Mouse (Mus musculus): ENCODE data around the gene Slc25a42. TPM values are rescaled to one million over a fixed set of nuclear protein-coding genes. Genes with fewer than 3 reads are reported as not detected.

The Slc25a42 gene
- total RNA-seq, 2 experiments from 2014 or later: 39.3 to 41.8 TPM

Other genes with a start within 250 kb of the Slc25a42 start
- 10 to 100 TPM; 32.5 to 37.3 TPM for gene Gatad2a, start 215.9 kb downstream of the Slc25a42 start, total RNA-seq (2021)
- 10 to 100 TPM; 70.4 to 72.5 TPM for gene Mau2, start 169.6 kb downstream of the Slc25a42 start, total RNA-seq (2021)
- 10 to 100 TPM; 48.3 to 51.7 TPM for gene Sugp1, start 169.5 kb downstream of the Slc25a42 start, total RNA-seq (2021)
- 1 to 10 TPM; 5.3 to 7.5 TPM for gene Tm6sf2, start 139.4 kb downstream of the Slc25a42 start, total RNA-seq (2021)
- gene Hapln4, start 128.8 kb downstream of the Slc25a42 start, total RNA-seq (2021): 100 to 1,000 TPM in 1 of 2 experiments, 10 to 100 TPM in 1; 89.6 to 104 TPM
- gene Ncan, start 91.4 kb downstream of the Slc25a42 start, total RNA-seq (2021): 100 to 1,000 TPM; 122 to 124 TPM
- gene Nr2c2ap, start 81.0 kb downstream of the Slc25a42 start, total RNA-seq (2021): 10 to 100 TPM; 28.1 to 30.1 TPM
- 10 to 100 TPM; 16.0 to 16.4 TPM for gene Rfxank, start 73.2 kb downstream of the Slc25a42 start, total RNA-seq (2021)
- gene Borcs8, start 72.8 kb downstream of the Slc25a42 start, total RNA-seq (2021): 10 to 100 TPM; 45.3 to 47.7 TPM
- gene Mef2b, start 72.6 kb downstream of the Slc25a42 start, total RNA-seq (2021): under 1 TPM; 0.28 to 0.57 TPM
- 10 to 100 TPM; 49.9 to 50.3 TPM for gene Tmem161a, start 39.9 kb downstream of the Slc25a42 start, total RNA-seq (2021)
- gene Sugp2, start 21.9 kb upstream of the Slc25a42 start, total RNA-seq (2021): 100 to 1,000 TPM; 112 to 123 TPM
- 10 to 100 TPM; 41.2 to 41.4 TPM for gene Armc6, start 22.2 kb upstream of the Slc25a42 start, total RNA-seq (2021)
- gene Homer3, start 70.5 kb upstream of the Slc25a42 start, total RNA-seq (2021): 10 to 100 TPM; 71.9 to 76.0 TPM
- 10 to 100 TPM; 36.3 to 49.0 TPM for gene Ddx49, start 90.2 kb upstream of the Slc25a42 start, total RNA-seq (2021)
- gene Cope, start 90.2 kb upstream of the Slc25a42 start, total RNA-seq (2021): 100 to 1,000 TPM; 125 to 149 TPM
- 100 to 1,000 TPM; 112 to 116 TPM for gene Cers1, start 103.5 kb upstream of the Slc25a42 start, total RNA-seq (2021)
- gene Gdf1, start 117.5 kb upstream of the Slc25a42 start, total RNA-seq (2021): 10 to 100 TPM; 15.1 to 18.2 TPM
- gene Upf1, start 141.0 kb upstream of the Slc25a42 start, total RNA-seq (2021): 10 to 100 TPM; 74.5 to 75.6 TPM
- under 1 TPM; 0.13 to 0.42 TPM for gene Comp, start 161.3 kb upstream of the Slc25a42 start, total RNA-seq (2021)
- gene Crtc1, start 227.3 kb upstream of the Slc25a42 start, total RNA-seq (2021): 100 to 1,000 TPM; 193 to 199 TPM